Mouse (Mus musculus) liver, embryonic 14.5 days (tissue): ENCODE measurements around the gene Slc27a1. TPM values are rescaled to one million over a fixed set of nuclear protein-coding genes. Genes with fewer than 3 reads are reported as not detected.

Experiments used
- ATAC-seq: fragments of 200-750 bp; cut with Nextera tagmentation; 2 replicates; pipeline ENCODE4 v1.8.0; 2017; ENCODE audit warnings: moderate number of reproducible peaks, mild to moderate bottlenecking, moderate library complexity; ENCODE audit not compliant: insufficient read depth
- DNase-seq, 3 experiments: peaks; one replicate each; pipeline ENCODE4 v3.0.0-alpha.2; 2012 to 2013; ENCODE audit warnings: low read depth in 3 of 3, low spot score in 3 of 3
- H3K27ac ChIP-seq: fragments of 300-500 bp; sonication (generic); 2 replicates; pipeline ENCODE4 v1.5.1; 2014; ENCODE audit warnings: moderate library complexity, mild to moderate bottlenecking, control low read depth, inconsistent platforms
- H3K27me3 ChIP-seq: fragments of 300-500 bp; sonication (generic); 2 replicates; pipeline ENCODE4 v1.6.1; 2014; ENCODE audit warnings: mild to moderate bottlenecking, low read length, moderate library complexity; ENCODE audit not compliant: control insufficient read depth, insufficient read depth
- H3K36me3 ChIP-seq: fragments of 300-500 bp; sonication (generic); replicated peaks from 2 replicates; pipeline ENCODE4 v1.6.1; 2014; ENCODE audit warnings: low read depth; ENCODE audit not compliant: control insufficient read depth, insufficient read depth
- H3K4me1 ChIP-seq, 2 experiments: fragments of 200-500 bp in 1 of 2; fragments of 300-500 bp in 1 of 2; sonication (generic) in 1 of 2; replicated peaks; 2 replicates each; pipeline ENCODE4 v1.6.1; 2012 to 2014; ENCODE audit warnings: antibody characterized with exemption in 1 of 2, inconsistent platforms in 1 of 2, low read length in 1 of 2; ENCODE audit not compliant: control insufficient read depth in 2 of 2, insufficient read depth in 2 of 2
- H3K4me2 ChIP-seq: fragments of 300-500 bp; sonication (generic); 2 replicates; pipeline ENCODE4 v1.6.1; 2014; ENCODE audit warnings: low read depth, mild to moderate bottlenecking, control low read depth, moderate library complexity
- H3K4me3 ChIP-seq, 2 experiments: fragments of 200-500 bp in 1 of 2; fragments of 300-500 bp in 1 of 2; sonication (generic) in 1 of 2; 2 replicates each; pipeline ENCODE4 v1.5.1; 2012 to 2014; ENCODE audit warnings: low read depth in 2 of 2, low read length in 2 of 2, mild to moderate bottlenecking in 2 of 2, control low read depth in 1 of 2, inconsistent platforms in 1 of 2, moderate library complexity in 1 of 2; ENCODE audit not compliant: insufficient read depth in 1 of 2
- H3K9ac ChIP-seq: fragments of 300-500 bp; sonication (generic); replicated peaks from 2 replicates; pipeline ENCODE4 v1.6.1; 2014; ENCODE audit warnings: mild to moderate bottlenecking, control low read depth, moderate library complexity
- H3K9me3 ChIP-seq: fragments of 300-500 bp; sonication (generic); 2 replicates; pipeline ENCODE4 v1.6.1; 2016; ENCODE audit warnings: low read length, mixed read lengths; ENCODE audit not compliant: control insufficient read depth
- CTCF ChIP-seq: IDR thresholded peaks from 2 replicates; pipeline ENCODE4 v1.5.1; 2016; ENCODE audit warnings: antibody characterized with exemption, low read depth, control low read depth
- EP300 ChIP-seq: IDR thresholded peaks from 2 replicates; pipeline ENCODE4 v1.6.1; 2016; ENCODE audit warnings: antibody characterized with exemption, low read depth
- WGBS: fragments of 180-500 bp; shearing (Covaris S2); extraction: QIAGEN DNeasy Blood & Tissue Kit; methylation state at CpG from one replicate; pipeline ENCODE4 v1.1.7; 2014; ENCODE audit not compliant: insufficient replicate concordance; 5-methylcytosine and 5-hydroxymethylcytosine counted together
- polyA plus RNA-seq, 2 experiments: library from polyadenylated mRNA; depleted of rRNA in 1 of 2; stranded (reverse) in 1 of 2; unstranded in 1 of 2; fragments of >200 nt; fragmentation: Nextera tagmentation in 1 of 2; extraction: Ambion mirVana in 1 of 2; gene quantifications; 2 replicates each; pipeline versions ENCODE4 v1.2.1 to v1.2.3; 2012 to 2014

Gene Slc27a1
- polyA plus RNA-seq, 2 experiments: 0.28 to 1.9 TPM

DNA sequence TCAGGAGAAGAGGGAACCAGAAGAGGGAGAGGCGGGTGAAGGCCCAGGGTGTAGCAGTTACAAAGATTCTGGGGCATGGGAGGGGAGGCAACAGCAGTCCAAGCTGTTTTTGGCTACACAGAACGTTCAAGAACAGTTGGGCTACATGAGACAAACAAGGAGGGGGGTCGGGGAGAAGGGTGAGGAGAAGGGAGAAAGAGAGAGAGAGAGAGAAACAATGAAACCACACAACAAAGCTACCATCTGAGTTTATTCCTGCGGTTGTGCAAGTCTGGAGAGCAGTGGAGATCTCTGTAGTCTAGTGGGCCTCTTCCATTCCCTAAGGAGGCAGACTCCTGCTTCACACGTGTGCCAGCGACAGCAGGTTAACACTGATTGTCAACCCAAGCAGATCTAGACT, 14.7 kb upstream of the Slc27a1 start:
- H3K36me3 ChIP-seq: no peaks in the 10 kb centered on the region
- TF ChIP-seq EP300 (no peak), CTCF (no peak)
- no peak overlapping the region for H3K27ac ChIP-seq
- H3K9me3 ChIP-seq: no peaks in the 10 kb centered on the region
- H3K9ac ChIP-seq: no peak overlapping the region
- ATAC-seq: no peak
- DNase-seq: no peak
- 49% methylated on average over 6 of the region's 6 CpGs for WGBS
- no peak overlapping the region for H3K4me3 ChIP-seq
- peaks cover 10% of the 10 kb centered on the region for H3K27me3 ChIP-seq
- peaks cover 7 to 14% of the 10 kb centered on the region in 2 experiments for H3K4me1 ChIP-seq
- no peak overlapping the region for H3K4me2 ChIP-seq

DNA sequence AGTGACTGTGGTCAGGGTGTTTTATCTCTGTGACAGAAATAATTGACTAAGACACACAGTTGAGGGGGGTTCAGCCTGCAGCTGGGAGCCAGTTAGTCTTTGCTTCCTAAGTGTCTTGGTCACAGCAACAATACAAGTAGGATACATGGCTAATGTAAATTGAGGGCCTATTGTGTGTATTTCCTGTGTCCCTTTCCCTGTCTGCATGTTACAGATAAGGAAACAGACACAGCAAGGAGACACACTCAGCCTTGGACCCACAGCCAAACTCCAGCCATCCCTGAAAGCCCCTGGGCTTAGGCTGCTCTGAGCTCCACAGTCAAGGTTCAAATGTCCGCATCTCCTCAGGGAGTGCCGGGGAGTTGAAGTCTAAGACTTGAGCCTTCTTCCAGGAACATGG, 14.0 kb upstream of the Slc27a1 start:
- Histone ChIP-seq H3K36me3 (no peaks in the 10 kb centered on the region), H3K9ac (no peak overlapping the region), H3K4me3 (no peak overlapping the region), H3K27ac (no peak overlapping the region), H3K4me2 (no peak overlapping the region), H3K4me1 (peaks cover 9 to 20% of the 10 kb centered on the region in 2 experiments), H3K9me3 (no peaks in the 10 kb centered on the region), H3K27me3 (peaks cover 10% of the 10 kb centered on the region)
- DNase-seq: no peak
- WGBS: 78% methylated on average over 2 of the region's 2 CpGs
- ATAC-seq: no peak
- TF ChIP-seq EP300: no peak
- TF ChIP-seq CTCF: no peak

DNA sequence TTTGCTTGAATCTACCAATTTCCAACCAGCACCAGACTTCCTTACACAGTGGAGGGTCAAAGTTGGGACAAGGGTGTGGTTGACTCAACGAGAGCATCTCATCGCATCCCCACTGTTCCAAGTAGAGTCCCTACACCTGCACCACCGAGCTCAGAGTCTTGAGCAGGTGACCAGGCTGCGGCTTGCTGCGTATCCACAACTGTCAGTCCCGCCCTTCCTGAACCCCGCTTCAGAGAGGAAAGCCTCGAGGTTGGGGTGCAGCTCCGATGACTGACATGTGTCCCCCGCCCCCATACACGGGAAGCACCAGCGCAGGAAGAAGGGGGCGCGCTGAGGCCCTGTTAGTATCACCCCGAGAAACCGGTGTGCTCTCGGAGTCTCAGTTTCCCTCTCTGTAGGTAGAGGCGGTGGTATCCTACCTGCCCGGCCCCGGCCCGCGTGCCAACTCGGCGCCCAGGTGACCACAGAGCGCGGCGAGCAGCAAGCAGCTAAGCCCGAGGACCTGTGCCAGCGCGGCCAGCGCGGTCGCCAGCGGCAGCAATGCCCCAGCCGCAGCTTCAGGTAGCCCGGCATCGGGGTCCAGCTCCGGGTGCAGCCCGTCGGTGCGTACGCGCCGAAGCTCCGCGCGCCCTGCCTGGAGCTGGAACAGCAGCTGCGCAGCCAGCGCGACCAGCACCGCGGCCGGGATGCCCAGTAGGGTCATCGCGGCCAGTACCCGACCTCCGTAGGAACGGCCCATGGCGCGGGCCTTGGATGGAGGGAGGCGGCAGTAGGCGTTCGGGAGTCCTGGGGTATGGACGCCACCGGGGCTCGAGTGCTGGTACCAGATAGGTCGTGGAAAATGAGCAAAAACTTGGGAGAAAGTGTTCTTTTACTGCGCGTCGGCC, 10.4 kb upstream of the Slc27a1 start, which contains the start of gene Tmem221:
Gene Tmem221, minus strand, starts transcription at position 801 of the 887 bp plus-strand sequence.
- H3K9me3 ChIP-seq: no peaks in the 10 kb centered on the region
- ATAC-seq: peak; percentile 5; the same call in 1 of the 2 replicates
- DNase-seq: no peak
- H3K27ac ChIP-seq: no peak within 1 kb of the TSS
- WGBS: 5% methylated on average over 69 of the region's 70 CpGs
- peak within 1 kb of the TSS; percentile 62 to 69 for H3K4me3 ChIP-seq
- peaks cover 9 to 29% of the 10 kb centered on the region in 2 experiments for H3K4me1 ChIP-seq
- TF ChIP-seq EP300 (no peak), CTCF (no peak; the same call in 1 of the 2 replicates)
- H3K9ac ChIP-seq: peak within 1 kb of the TSS; percentile 24; the same call in 1 of the 2 replicates
- H3K27me3 ChIP-seq: peaks cover 14% of the 10 kb centered on the region
- peak within 1 kb of the TSS; percentile 94 for H3K4me2 ChIP-seq
- no peaks in the 10 kb centered on the region for H3K36me3 ChIP-seq

DNA sequence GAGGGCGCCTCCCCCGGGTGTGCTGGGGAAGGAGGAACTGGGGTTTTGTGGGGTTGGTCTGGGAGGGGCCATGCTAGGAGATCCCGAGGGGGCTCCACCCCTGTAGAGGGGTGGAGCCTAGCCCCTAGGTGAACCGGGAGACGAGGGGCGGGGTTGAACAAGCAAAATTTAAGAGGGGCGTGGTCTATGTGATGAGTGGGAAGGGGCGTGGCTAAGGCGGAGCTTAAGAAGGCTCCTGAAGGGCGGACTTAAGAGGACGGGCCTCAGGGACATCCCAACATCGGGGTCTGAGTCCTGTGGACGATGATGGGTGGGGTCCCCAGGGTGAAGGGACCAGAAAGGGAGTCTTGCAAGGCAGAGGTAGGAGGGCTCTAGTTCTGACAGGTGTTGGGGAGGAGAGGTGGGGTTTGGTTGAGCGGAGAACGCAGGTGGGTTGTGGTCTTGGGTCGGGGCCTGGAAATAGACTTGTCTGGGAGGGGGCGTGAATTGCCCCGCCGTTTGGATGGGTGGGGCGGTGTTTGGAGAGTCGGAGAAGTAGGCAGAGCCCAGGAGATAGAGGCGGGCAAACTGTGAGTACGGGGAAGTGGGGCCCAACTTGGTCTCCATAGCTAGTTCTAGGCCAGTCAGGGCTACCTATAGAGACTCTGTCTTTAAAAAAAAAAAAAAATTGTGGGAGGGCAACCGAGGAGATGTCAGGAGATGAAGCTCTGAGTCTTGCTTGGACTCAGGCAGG, 9.6 kb upstream of the Slc27a1 start:
- peaks cover 9 to 23% of the 10 kb centered on the region in 2 experiments for H3K4me1 ChIP-seq
- peaks cover 14% of the 10 kb centered on the region for H3K27me3 ChIP-seq
- TF ChIP-seq CTCF (peak; percentile 36; the same call in 1 of the 2 replicates), EP300 (no peak)
- H3K4me2 ChIP-seq: peak overlapping the region; percentile 94
- no peak overlapping the region for H3K27ac ChIP-seq
- peak overlapping the region; percentile 24; the same call in 1 of the 2 replicates for H3K9ac ChIP-seq
- 2% methylated on average over 24 of the region's 24 CpGs for WGBS
- ATAC-seq: peak; percentile 77
- no peaks in the 10 kb centered on the region for H3K36me3 ChIP-seq
- H3K4me3 ChIP-seq: peak overlapping the region; percentile 62 to 69
- peak; percentile 52 to 86 (median 62) for DNase-seq
- H3K9me3 ChIP-seq: no peaks in the 10 kb centered on the region; the same call in 1 of the 2 replicates
